Mouse (Mus musculus) cerebellum, adult 2 months (tissue): ENCODE measurements around the gene Ahctf1.

ENCODE experiments used
- CTCF ChIP-seq: fragments of 200-500 bp; IDR thresholded peaks from 2 replicates; pipeline ENCODE4 v1.5.1; 2011; ENCODE audit warnings: low read depth, mild to moderate bottlenecking, control low read depth, low read length, moderate library complexity, borderline replicate concordance; ENCODE audit not compliant: insufficient read depth
- POLR2A ChIP-seq: fragments of 200-500 bp; IDR thresholded peaks from 2 replicates; pipeline ENCODE4 v1.6.1; 2011; ENCODE audit warnings: low read length, control low read depth, borderline replicate concordance; ENCODE audit not compliant: insufficient read depth

DNA sequence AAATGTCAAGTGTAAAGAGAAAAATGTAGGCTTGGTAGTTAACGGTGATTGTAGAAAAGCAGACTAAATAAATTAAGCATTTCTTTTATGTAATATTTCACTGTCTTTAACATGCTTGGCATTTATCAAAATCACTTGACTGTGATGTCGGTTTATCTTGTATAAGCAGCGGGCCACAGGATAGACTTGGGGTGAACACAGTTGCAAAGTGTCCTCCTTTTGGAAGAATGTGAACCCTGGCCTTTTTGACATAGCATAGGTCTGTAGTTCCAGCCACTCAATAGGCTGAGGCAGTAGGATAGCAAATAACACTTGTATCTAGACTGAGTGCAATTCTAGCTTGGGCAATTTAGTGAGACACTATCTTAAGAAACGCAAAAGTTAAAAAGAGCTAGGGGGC, 4.0 kb upstream of the Ahctf1 start:
- TF ChIP-seq CTCF, result no peak
- TF ChIP-seq POLR2A, result no peak
